Mouse (Mus musculus) liver, embryonic 15.5 days (tissue): ENCODE data around the gene Itpk1. TPM values are rescaled to one million over a fixed set of nuclear protein-coding genes. Genes with fewer than 3 reads are reported as not detected.

Experiments
- ATAC-seq: fragments of 200-750 bp; cut with Nextera tagmentation; 2 replicates; pipeline ENCODE4 v1.8.0; 2017; ENCODE audit warnings: moderate number of reproducible peaks, mild to moderate bottlenecking, moderate library complexity; ENCODE audit not compliant: insufficient read depth
- H3K27ac ChIP-seq: fragments of 300-500 bp; sonication (generic); replicated peaks from 2 replicates; pipeline ENCODE4 v1.5.1; 2015; ENCODE audit warnings: mild to moderate bottlenecking, inconsistent platforms
- H3K27me3 ChIP-seq: fragments of 300-500 bp; sonication (generic); 2 replicates; pipeline ENCODE4 v1.6.1; 2015; ENCODE audit warnings: mild to moderate bottlenecking, inconsistent platforms
- H3K36me3 ChIP-seq: fragments of 300-500 bp; sonication (generic); replicated peaks from 2 replicates; pipeline ENCODE4 v1.6.1; 2015; ENCODE audit warnings: moderate library complexity, mild to moderate bottlenecking, inconsistent platforms
- H3K4me1 ChIP-seq: fragments of 300-500 bp; sonication (generic); replicated peaks from 2 replicates; pipeline ENCODE4 v1.6.1; 2015; ENCODE audit warnings: inconsistent platforms
- H3K4me2 ChIP-seq: fragments of 300-500 bp; sonication (generic); 2 replicates; pipeline ENCODE4 v1.6.1; 2015; ENCODE audit warnings: moderate library complexity, mild to moderate bottlenecking, inconsistent platforms
- H3K4me3 ChIP-seq: fragments of 300-500 bp; sonication (generic); replicated peaks from 2 replicates; pipeline ENCODE4 v1.5.1; 2015; ENCODE audit warnings: mild to moderate bottlenecking, inconsistent platforms
- H3K9ac ChIP-seq: fragments of 300-500 bp; sonication (generic); 2 replicates; pipeline ENCODE4 v1.6.1; 2015; ENCODE audit warnings: moderate library complexity, mild to moderate bottlenecking, inconsistent platforms
- H3K9me3 ChIP-seq: fragments of 300-500 bp; sonication (generic); replicated peaks from 2 replicates; pipeline ENCODE4 v1.6.1; 2016; ENCODE audit warnings: inconsistent platforms
- WGBS: fragments of 180-500 bp; shearing (Covaris S2); methylation state at CpG from one replicate; pipeline ENCODE4 v1.1.7; 2015; ENCODE audit warnings: mixed read lengths; ENCODE audit not compliant: insufficient replicate concordance; 5-methylcytosine and 5-hydroxymethylcytosine counted together
- polyA plus RNA-seq: library from polyadenylated mRNA; unstranded; fragments of >200 nt; fragmentation: Nextera tagmentation; extraction: Ambion mirVana; gene quantifications from 2 replicates; pipeline ENCODE4 v1.2.1, GENCODE M21; 2015

The Itpk1 gene
- polyA plus RNA-seq, 1 experiment from 2014 or later: 4.0 TPM

- H3K27me3 ChIP-seq: no peaks in the 10 kb centered on the region
- ATAC-seq: no peak
- WGBS: 16% methylated on average over 8 of the region's 8 CpGs
- H3K4me2 ChIP-seq: no peak overlapping the region
- no peak overlapping the region for H3K27ac ChIP-seq
- no peak overlapping the region for H3K9ac ChIP-seq
- H3K9me3 ChIP-seq: no peaks in the 10 kb centered on the region
- H3K4me3 ChIP-seq: no peak overlapping the region
- H3K4me1 ChIP-seq: peaks cover 16% of the 10 kb centered on the region
- H3K36me3 ChIP-seq: no peaks in the 10 kb centered on the region
Observed at GRCm38 (mm10) chr12:102652420-102652819, 52.3 kb downstream of the Itpk1 start.

DNA sequence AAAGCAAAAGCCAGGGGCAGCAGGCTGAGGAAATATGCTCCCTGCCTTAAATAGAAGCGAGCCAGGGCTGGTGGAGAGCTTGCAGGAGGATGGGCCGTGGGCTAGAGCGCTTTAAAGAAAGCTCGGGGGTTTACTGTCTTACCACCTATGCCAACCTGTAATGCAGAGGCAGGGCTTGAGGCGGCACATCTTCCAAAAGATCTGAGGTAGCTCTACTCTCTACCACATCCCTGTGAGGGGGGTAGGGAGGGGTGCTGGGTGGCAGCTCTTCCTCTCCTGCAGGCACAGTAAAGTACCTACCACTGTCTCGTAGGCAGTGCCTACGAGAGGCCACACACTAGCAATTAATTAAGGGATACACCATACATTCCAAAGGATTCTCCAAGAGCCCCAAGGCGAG lies 52.9 kb downstream of the Itpk1 start:
- 58% methylated on average over 8 of the region's 8 CpGs for WGBS
- no peak overlapping the region for H3K27ac ChIP-seq
- H3K9me3 ChIP-seq: no peaks in the 10 kb centered on the region
- H3K36me3 ChIP-seq: no peaks in the 10 kb centered on the region
- no peak overlapping the region for H3K4me2 ChIP-seq
- ATAC-seq: no peak
- H3K27me3 ChIP-seq: no peaks in the 10 kb centered on the region
- H3K9ac ChIP-seq: no peak overlapping the region
- H3K4me1 ChIP-seq: peaks cover 21% of the 10 kb centered on the region
- no peak overlapping the region for H3K4me3 ChIP-seq

DNA sequence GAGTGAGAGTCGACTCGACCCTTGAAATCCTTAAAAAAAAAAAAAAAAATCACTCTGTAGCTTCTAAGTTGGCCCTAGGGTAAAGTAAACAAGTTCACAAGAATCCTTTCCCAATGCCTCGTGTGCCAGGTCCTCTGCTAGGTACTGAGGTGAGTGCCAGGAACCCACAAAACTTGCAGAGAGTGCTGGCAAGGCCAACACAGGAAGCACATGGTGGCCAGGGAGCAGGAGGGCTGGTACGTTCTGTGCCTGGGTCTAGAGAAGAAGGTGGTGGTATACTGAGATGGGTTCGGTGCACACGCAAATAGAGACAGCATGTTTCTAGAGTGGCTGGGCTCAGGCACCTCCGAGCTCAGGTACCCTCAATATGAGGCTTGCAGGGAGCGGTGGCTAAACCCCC lies 53.3 kb downstream of the Itpk1 start:
- no peaks in the 10 kb centered on the region for H3K36me3 ChIP-seq
- no peak for ATAC-seq
- H3K9me3 ChIP-seq: no peaks in the 10 kb centered on the region
- no peak overlapping the region for H3K4me2 ChIP-seq
- no peaks in the 10 kb centered on the region for H3K27me3 ChIP-seq
- peaks cover 26% of the 10 kb centered on the region for H3K4me1 ChIP-seq
- WGBS: 62% methylated on average over 8 of the region's 8 CpGs
- H3K9ac ChIP-seq: no peak overlapping the region
- no peak overlapping the region for H3K27ac ChIP-seq
- H3K4me3 ChIP-seq: no peak overlapping the region

- no peaks in the 10 kb centered on the region for H3K27me3 ChIP-seq
- H3K4me3 ChIP-seq: no peak overlapping the region
- ATAC-seq: no peak
- peaks cover 33% of the 10 kb centered on the region for H3K4me1 ChIP-seq
- no peak overlapping the region for H3K4me2 ChIP-seq
- no peak overlapping the region for H3K9ac ChIP-seq
- no peaks in the 10 kb centered on the region for H3K9me3 ChIP-seq
- no peaks in the 10 kb centered on the region for H3K36me3 ChIP-seq
- 79% methylated on average over 4 of the region's 4 CpGs for WGBS
- no peak overlapping the region for H3K27ac ChIP-seq
Observed at GRCm38 (mm10) chr12:102650649-102651048, 54.1 kb downstream of the Itpk1 start.

GRCm38 (mm10) chr12:102647839-102648564 lies 56.7 kb downstream of the Itpk1 start:
- 25% methylated on average over 14 of the region's 14 CpGs for WGBS
- Histone ChIP-seq H3K4me1 (peaks cover 49% of the 10 kb centered on the region), H3K27ac (peak overlapping the region; percentile 79), H3K9me3 (no peaks in the 10 kb centered on the region), H3K27me3 (no peaks in the 10 kb centered on the region), H3K4me3 (no peak overlapping the region), H3K4me2 (no peak overlapping the region; the same call in 1 of the 2 replicates), H3K9ac (no peak overlapping the region), H3K36me3 (no peaks in the 10 kb centered on the region)
- peak; percentile 74 for ATAC-seq

DNA sequence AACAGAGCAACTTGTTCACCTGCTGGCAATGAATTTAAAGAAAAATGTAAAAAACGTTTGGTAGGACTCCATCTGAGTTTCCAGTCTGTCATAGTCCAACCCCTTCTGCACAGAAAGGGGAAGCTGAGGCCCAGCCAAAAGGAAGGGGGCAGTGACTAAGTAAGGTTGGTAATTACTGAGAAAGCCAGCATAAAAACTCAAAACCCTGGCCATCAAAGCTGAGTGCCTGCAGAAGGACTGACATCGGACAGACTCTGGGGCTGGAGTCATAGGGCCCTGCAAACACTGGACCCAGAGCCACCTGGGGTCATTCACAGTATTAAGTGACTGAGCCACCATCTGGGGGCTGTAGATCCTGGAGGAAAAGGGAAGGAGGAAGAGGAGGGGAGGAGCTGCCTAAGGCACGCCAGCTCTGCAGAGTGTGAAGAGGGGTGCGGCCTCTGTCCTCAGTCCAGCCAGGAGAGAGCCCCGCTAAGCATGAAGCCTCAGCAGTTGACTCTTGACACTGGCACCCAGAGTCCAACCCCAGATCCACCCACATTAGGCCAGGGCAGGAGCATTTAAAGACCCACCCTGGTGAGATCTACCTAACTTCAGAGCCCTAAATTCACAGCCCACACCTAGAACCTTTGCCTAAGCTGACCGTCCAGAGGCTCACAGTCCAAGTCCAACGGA lies 58.0 kb downstream of the Itpk1 start:
- Histone ChIP-seq H3K36me3 (no peaks in the 10 kb centered on the region), H3K27me3 (no peaks in the 10 kb centered on the region), H3K4me3 (no peak overlapping the region), H3K27ac (peak overlapping the region; percentile 79), H3K9ac (no peak overlapping the region), H3K9me3 (no peaks in the 10 kb centered on the region), H3K4me2 (peak overlapping the region; percentile 33; the same call in 1 of the 2 replicates), H3K4me1 (peaks cover 45% of the 10 kb centered on the region)
- ATAC-seq: no peak
- WGBS: 28% methylated on average over 7 of the region's 7 CpGs

DNA sequence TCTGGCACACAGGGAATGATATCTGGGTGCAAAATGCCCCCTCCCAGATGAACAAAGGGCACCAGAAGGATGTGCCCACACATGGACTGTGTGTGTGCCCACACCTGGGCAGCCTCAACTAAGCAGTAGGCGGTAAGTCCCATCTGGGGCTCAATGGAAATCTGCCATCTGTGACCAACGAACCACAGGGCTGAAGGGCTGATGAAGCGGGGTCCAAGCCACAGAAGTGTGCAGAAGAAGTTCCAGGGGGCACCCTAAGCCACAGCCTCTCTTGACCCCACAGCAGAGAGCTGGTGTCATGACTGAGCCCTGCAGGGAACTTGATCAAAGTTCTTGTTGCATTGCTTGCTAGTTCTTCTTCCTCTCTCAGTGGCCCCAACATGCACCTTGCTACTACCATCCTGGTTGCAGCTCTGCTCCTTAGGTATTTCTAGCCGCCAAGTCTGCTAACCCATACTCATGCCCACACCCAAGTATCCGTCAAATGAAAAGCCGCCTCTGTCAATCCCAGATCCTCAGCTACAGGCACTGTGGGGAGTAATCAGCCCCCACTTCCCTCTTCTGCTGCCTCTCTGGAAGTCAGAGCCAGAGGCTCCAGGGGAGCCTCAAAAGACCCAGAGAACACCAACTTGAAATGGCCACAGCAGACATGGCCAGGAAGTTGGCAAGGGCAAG lies 58.7 kb downstream of the Itpk1 start:
- WGBS: 34% methylated on average over 6 of the region's 6 CpGs
- Histone ChIP-seq H3K4me1 (peaks cover 45% of the 10 kb centered on the region), H3K27ac (peak overlapping the region; percentile 71), H3K27me3 (no peaks in the 10 kb centered on the region), H3K4me2 (peak overlapping the region; percentile 13; the same call in 1 of the 2 replicates), H3K36me3 (no peaks in the 10 kb centered on the region), H3K4me3 (no peak overlapping the region), H3K9me3 (no peaks in the 10 kb centered on the region), H3K9ac (no peak overlapping the region)
- ATAC-seq: no peak

- Histone ChIP-seq H3K4me1 (peaks cover 41% of the 10 kb centered on the region), H3K9ac (no peak overlapping the region), H3K4me2 (no peak overlapping the region), H3K4me3 (no peak overlapping the region), H3K36me3 (no peaks in the 10 kb centered on the region), H3K27me3 (no peaks in the 10 kb centered on the region), H3K27ac (no peak overlapping the region), H3K9me3 (no peaks in the 10 kb centered on the region)
- no peak for ATAC-seq
- WGBS: 76% methylated on average over 6 of the region's 6 CpGs
Observed at GRCm38 (mm10) chr12:102643316-102643715, 61.4 kb downstream of the Itpk1 start.

DNA sequence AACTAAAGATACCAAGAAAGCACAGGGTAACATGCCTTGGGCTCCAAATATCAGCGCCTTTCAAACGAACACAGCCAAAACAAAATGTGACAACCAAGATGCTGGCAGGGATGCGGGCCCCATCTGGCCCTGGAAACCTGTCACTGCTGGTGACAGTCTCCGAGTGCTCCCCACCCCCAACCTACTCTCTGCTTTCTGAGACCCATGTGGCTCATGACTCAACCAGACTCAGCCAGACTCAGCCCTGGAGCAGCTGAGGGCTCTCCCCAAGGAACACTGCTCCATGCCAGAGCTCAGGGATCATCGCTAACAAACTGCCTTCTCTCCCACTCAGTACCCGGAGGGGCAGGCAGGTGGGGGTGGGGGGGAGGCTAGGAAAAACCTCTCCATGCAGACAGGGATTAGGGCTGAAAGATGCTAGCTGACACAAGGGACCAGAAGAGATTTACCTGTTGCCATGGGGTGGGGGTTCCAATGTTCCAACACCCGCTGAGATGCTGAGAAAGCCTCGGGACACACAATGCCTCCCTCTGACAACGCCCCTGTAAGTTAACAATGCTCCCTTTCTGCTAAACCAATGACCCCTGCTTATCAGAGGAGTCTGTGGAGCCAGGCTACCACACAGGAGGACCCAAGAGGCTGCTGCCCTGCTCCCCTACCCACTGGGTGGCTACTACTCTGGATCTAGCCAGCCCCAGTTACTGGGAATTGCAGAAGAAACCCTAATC lies 64.1 kb downstream of the Itpk1 start:
- 67% methylated on average over 9 of the region's 9 CpGs for WGBS

DNA sequence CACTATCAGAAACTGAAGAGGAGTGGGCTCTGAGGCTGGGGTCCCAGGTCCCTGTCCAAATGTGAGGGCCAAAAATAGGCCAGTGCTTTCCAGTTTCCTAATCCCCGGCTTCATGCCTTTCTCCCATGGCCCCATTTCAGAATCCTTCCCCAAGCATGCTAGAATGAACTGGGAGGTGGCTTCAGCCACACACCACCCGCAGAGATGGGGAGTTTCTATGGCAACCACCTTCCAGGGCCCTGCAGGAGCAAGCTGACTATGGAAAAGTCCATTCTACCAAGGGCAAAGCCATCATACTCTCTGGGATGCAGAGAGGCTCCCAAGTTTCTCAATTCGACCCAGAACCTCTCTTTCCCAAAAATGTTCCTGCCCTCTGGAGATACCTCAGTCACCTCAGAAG lies 65.9 kb downstream of the Itpk1 start:
- peaks cover 4% of the 10 kb centered on the region for H3K4me1 ChIP-seq
- H3K4me2 ChIP-seq: no peak overlapping the region
- H3K9ac ChIP-seq: no peak overlapping the region
- 47% methylated on average over 3 of the region's 3 CpGs for WGBS
- no peak for ATAC-seq
- H3K4me3 ChIP-seq: no peak overlapping the region
- no peak overlapping the region for H3K27ac ChIP-seq
- H3K36me3 ChIP-seq: no peaks in the 10 kb centered on the region
- H3K9me3 ChIP-seq: no peaks in the 10 kb centered on the region
- no peaks in the 10 kb centered on the region for H3K27me3 ChIP-seq

More for the DNA sequence above, 64.1 kb downstream of the Itpk1 start:
- H3K4me3 ChIP-seq: no peak overlapping the region
- H3K27me3 ChIP-seq: no peaks in the 10 kb centered on the region
- H3K27ac ChIP-seq: no peak overlapping the region
- no peaks in the 10 kb centered on the region for H3K9me3 ChIP-seq
- no peak for ATAC-seq
- no peaks in the 10 kb centered on the region for H3K36me3 ChIP-seq
- no peak overlapping the region for H3K4me2 ChIP-seq
- peaks cover 15% of the 10 kb centered on the region for H3K4me1 ChIP-seq
- no peak overlapping the region for H3K9ac ChIP-seq

DNA sequence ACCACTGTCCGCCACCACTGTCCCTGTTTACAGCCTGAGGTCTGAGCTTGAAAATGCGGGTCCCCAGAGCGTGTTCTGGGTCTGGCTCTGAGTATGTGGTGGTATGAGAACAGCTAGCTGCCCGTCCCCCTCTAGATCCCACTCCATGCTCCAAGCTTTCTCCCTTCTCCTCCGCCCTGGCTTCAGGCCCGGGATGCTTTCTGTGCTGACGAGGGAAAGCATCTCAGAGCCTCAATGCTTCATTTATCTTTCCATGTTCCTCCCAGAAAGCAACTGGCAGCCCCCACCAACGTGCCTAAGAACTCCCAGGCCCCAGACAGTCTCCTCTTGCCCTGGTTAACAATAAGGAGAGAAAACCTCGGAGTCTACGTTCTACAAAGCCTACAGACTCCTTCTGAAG lies 67.5 kb downstream of the Itpk1 start:
- Histone ChIP-seq H3K9me3 (no peaks in the 10 kb centered on the region), H3K36me3 (no peaks in the 10 kb centered on the region), H3K9ac (no peak overlapping the region), H3K4me1 (no peaks in the 10 kb centered on the region; the same call in 1 of the 2 replicates), H3K27me3 (no peaks in the 10 kb centered on the region), H3K4me3 (no peak overlapping the region), H3K4me2 (no peak overlapping the region), H3K27ac (no peak overlapping the region)
- WGBS: 70% methylated on average over 10 of the region's 10 CpGs
- ATAC-seq: no peak
